Mouse (Mus musculus) cerebellum, postnatal 36 days (tissue): ENCODE measurements around the gene Tiam2.

Experiments
- DNase-seq, 2 experiments: peaks; one replicate each; pipeline ENCODE4 v3.0.0; 2021 to 2022; ENCODE audit warnings: mixed read lengths in 2 of 2

The Tiam2 gene

DNA sequence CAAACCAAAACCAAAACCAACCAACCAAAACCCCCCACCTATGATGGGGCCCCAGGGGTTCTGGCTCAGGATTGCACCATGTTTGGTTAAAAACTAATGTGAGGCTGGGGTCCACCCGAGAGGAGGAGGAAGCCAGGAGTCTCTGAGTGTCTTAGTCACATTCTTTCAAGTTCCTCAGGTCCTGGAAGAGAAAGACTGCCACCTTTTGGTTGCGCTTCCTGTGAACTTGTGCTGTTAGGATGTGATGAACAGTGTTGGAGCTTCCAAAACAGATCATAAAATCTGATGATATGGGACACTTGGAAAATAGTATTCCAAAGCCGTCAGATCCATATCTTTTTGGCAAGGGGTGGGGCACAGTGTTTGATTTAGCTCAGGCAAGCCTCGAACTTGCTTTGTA is 174.6 kb downstream of the Tiam2 start:
- no peak for DNase-seq

DNA sequence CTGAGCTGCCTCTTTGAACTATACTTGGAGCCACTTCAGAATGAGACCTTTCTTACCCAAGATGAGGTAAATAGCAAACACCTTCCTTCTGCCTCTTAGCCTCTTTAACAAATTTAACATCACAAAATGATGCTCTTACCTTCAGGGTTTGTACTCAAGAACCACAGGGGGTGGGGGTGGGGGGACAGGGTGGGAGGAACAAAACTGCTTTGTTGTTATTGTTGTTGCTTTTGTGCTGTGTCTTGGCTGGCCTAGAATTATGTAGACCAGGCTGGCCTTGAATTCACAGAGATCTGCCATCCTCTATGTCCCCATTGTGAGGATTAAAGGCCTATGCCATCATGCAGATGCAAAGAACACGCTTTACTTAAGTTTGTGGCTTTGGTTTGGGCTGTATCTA is 179.3 kb downstream of the Tiam2 start:
- no peak for DNase-seq

DNA sequence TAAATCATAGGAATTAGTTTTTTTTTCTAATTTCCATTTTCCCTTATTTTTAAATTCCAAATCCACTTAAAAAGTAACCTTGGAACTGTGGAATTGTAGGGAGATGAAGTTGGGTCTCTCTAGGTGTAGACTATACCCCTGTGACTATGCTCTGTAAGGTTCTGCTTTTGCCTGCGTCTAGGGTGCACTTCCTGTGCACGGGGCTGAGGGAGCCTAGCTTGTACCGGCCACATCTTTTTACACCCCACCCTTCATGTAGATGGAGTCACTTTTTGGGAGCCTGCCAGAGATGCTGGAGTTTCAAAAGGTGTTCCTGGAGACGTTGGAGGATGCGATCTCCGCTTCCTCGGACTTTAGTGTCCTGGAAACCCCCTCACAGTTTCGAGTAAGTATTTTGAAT is 180.1 kb downstream of the Tiam2 start:
- DNase-seq, result no peak

DNA sequence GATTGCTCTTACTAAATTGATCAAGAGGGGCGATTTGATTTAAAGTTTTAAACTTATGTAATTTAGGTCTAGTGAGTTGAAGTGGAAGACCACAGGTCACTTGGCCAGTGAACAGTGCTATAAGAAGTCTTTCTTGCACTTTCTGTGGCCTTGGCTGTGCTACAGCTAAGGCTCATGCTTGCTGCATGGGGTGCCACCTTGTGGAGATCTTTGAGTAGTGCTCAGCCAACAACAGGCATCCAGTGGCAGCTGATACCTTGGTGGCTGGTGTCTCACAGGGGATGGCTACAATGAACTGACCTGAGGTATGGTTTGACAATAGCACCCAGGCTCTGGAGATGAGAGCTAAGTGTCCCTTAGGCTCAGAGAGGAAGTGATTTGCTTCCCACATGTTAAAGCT is 183.5 kb downstream of the Tiam2 start:
- DNase-seq, result peak; percentile 53 to 61

DNA sequence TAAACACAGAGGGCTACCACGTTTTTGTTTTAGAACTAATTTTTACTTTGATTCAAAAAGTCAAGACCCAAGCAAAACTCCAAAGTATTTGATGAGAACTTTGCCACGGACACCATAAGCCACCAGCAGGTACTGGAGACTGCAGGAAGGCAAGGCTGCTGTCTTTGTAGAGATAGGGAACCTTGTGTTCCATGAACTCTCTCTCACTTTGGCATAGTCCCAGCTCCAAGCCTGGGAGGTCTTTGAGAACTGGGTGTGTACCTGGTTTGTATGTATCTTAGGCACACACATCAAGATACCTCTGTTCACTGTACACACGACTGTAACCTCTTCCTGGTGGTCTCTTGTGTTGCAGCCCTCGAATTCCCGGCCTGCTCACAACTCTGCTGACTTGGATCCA is 187.9 kb downstream of the Tiam2 start:
- DNase-seq, result no peak

DNA sequence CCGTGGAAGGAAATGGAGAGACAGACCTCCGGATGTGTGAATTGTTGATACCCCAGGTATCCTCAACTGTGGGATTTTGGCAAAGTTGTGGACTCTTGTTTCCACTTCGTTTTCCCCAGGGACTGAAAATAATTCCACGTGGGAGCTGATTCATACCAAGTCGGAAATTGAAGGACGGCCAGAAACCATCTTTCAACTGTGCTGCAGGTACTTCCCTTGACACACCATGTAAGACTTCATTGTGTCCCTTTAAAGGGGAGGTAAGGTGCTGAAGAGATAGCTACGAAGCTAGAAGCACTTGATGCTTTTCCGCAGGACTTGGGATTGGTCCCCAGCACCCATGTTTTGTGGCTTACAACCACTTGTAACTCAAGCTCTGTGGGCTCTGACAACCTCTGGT is 189.5 kb downstream of the Tiam2 start:
- DNase-seq, result no peak

DNA sequence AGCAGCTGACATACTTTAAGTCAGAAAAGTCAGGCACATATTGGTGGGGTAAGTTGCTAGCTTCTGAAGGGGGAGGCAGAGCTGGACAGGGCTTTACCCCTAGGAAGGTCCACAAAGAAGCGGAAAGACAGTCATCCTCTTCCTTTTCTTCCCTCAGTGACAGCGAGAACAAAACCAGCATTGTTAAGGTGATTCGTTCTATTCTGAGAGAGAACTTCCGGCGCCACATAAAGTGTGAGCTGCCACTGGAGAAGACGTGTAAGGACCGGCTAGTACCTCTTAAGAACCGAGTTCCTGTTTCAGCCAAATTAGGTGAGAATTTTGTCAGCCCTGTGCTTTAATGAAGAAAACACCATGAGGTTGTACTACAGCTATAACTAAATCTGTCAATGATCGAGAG is 190.0 kb downstream of the Tiam2 start:
- no peak for DNase-seq

DNA sequence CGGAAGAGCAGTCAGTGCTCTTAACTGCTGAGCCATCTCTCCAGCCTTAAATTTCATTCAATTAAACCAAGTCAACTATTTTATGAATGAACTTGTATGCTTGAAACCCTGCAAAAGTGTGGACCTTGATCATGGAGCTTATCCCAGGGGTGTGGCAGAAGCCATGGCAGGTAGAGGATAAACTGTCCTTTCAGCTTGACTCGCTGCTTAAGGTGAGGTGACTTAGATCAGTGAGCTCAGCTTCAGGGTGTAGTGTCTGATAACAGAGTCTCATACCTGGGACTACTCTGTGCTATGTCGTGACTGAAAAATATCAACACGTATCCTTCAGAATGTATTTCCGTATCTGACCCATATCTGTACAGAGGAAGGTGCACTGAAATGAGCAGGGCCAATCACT is 194.0 kb downstream of the Tiam2 start:
- DNase-seq, result no peak

DNA sequence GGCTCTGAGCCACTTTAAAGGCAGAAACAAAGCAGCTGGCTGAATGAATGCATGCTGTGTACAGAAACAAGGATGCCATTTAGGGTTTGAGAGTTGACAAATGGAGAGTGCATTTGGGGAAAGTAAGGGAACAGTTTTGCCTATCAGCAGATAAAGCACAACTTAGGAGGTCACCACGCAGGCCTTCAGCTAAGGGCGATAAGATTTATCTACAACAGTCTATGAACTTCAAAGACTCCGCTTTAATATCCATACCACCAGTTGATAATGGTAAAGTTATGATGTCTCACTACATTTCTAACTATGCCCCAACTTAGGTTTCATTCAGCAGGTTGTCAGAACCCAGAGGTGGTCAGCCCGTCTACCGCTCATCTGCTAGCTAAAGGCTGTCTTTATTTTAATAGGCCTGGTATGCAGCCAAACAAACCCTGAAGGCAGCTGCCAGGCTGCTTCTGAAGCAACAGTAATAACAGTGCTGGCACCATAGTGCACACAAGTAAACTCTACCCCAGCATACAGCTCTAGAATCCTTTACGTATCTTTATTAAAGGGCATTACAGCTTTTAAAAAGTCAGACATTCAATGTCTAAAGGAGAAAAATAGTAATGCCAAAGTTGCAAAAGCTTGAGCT is 201.6 kb downstream of the Tiam2 start:
- no peak for DNase-seq

DNA sequence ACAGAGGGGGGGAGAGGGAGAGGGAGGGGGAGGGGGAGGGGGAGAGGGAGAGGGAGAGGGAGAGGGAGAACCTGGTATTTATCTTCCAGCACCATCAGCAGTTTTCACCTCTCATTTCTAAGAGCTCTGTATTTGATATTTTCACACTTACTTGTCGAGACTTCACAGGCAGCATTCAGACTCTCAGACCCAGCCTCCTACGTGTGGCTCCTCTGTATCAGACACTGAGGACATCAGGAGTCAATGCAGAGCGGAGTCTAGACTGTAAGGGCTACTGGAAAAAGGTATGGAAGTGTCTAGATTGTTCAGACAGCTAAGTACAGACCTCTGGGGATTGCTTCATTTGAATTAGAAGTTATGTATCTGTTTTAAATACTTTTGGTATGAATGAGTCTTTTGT is 203.2 kb downstream of the Tiam2 start:
- DNase-seq, result no peak

DNA sequence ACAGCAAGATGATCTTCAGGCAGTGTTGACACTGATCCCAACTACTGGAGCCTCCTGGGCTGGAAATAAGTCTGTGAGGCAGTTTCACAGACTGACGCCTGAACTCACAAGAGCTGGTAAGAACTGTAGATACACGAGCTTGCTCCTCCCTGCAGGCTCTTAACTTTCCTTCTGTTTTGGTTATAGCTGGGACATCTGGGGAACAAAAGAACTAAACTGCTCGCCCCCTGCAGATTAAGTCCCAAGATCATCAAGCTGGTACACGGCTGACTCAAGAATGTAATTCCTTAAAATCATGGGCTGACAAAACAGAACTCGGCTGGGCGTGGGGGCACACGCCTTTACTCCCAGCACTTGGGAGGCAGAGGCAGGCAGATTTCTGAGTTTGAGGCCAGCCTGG is 204.2 kb downstream of the Tiam2 start:
- DNase-seq, result no peak

DNA sequence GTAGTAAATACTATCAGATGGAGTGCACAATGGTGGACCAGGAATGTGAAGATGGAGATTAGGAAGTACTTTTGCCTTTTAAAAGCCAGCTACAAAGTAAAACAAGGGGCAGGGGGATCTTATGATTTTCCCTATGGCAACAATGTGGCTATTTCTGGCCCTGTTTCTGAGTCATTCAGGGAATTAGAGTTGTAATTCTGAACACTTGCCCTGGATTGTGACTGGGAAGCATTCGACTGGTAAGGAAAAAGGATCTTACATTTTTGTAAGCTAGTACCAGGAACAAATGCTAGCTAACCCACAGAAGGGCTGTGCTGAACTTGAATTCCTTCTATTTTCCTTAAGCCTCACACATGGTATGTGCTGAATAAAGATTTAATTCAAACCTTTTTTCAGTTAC is 205.3 kb downstream of the Tiam2 start:
- no peak for DNase-seq

DNA sequence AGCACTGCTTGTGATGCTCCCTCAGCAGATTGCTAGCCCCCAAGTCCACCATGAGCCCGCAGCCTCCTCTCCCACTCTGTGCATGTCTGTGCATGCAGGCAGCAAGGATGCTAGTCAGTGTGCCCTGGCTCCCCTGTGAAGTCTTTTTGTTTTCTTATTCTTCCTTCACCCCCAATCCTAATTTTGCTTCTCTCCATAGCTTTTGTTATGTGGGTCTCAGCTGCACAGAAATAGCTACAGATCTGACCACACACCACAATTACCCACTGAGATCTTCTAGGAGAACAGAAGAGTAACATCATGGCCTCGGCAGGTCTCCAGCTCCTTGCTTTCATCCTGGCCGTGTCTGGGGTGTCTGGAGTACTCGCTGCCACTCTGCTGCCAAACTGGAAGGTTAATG is 205.9 kb downstream of the Tiam2 start, which contains the start of gene Cldn20:
Gene Cldn20 (plus strand): TSS at position 301 of the 400 bp plus-strand sequence.
- DNase-seq, result no peak

DNA sequence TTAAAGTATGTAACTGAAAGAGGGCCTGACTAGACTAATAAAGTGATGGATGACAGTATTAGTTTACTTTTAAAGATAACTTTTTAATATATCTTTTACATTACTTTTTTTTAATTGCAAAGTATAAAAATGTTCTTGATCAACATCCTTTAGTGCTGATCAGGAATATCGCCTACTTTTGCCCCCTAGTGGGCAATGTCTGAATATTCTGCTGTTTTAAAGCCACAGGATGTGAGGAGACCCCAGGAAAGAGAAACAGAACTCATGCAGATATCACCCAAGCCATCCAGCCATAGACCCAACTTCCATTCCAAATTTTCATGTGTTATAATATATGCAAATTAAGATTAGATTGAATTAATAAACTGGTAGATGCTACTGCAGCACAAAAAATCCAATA is 207.1 kb downstream of the Tiam2 start:
- no peak for DNase-seq

DNA sequence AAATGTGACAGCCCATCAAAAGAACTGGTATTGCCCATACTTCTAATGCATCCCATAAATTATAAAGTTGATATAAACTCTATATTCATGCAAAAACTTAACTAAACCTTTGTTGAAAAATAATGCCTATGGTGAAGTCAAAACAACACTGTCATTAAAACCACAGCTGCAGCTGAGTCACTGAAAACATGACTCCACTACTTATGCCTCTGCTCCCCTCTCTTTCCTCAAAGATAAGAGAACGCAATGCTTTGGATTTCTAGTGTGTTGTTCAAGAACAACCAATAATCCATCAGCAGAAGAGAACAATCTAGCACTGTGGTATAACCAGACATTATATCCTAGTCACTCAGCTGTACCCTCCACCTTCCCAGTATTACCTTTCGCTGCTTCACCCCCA is 213.9 kb downstream of the Tiam2 start:
- DNase-seq, result no peak

DNA sequence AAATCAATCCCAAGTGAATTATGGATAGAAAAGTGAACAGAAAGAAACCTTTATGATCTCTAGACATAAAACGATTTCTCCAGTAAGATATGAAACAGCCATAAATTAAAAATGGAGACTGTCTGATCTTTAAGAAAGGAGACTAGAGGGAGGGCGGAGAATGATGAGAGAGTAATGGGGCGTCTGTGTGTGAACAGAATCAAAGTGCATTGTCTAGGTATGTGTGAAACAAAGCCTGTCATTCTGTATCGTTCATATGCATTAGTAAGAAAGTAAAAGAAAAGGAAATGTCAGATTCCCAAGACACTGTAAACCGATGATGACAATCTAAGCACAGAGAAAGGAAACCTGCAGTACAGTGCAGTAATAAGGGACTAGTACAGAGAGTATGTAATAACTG is 214.7 kb downstream of the Tiam2 start:
- DNase-seq, result no peak

DNA sequence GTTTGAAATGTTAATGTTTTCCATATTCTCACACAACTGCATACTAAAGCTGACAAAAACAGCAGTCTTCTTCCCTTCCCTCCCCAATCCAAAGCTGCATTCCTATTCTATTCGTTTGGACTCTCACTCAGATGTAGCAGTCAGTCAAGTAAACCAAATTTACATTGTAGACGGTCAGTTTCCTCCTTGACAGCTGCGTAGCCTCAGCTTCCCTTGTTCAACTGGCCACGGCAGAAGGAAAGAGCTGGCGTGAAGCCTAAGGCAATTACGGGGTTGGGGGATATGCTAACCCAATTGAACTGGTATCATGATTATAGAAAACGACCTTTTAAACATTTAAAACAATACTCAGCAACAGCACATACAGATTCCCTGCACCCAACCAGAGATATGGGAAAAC is 221.4 kb downstream of the Tiam2 start:
- no peak for DNase-seq

DNA sequence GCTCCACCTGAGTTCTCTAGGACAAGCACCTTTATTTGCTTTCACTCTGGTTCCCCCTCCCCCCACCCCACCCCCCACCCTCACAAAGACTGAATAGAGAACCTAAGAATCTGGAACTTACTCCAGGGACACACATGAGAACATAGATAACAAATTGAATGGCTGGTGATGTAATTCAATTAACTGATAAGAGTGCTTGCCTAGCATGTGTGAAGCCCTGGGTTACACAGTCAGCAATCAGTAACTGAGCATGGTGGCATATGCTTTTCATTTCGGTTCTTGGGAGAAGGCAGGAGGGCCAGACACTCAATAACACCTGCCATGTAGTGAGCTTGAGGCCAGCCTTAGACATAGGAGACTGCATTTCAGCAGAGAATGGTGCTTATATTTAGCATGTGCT is 229.9 kb downstream of the Tiam2 start:
- DNase-seq, result no peak

DNA sequence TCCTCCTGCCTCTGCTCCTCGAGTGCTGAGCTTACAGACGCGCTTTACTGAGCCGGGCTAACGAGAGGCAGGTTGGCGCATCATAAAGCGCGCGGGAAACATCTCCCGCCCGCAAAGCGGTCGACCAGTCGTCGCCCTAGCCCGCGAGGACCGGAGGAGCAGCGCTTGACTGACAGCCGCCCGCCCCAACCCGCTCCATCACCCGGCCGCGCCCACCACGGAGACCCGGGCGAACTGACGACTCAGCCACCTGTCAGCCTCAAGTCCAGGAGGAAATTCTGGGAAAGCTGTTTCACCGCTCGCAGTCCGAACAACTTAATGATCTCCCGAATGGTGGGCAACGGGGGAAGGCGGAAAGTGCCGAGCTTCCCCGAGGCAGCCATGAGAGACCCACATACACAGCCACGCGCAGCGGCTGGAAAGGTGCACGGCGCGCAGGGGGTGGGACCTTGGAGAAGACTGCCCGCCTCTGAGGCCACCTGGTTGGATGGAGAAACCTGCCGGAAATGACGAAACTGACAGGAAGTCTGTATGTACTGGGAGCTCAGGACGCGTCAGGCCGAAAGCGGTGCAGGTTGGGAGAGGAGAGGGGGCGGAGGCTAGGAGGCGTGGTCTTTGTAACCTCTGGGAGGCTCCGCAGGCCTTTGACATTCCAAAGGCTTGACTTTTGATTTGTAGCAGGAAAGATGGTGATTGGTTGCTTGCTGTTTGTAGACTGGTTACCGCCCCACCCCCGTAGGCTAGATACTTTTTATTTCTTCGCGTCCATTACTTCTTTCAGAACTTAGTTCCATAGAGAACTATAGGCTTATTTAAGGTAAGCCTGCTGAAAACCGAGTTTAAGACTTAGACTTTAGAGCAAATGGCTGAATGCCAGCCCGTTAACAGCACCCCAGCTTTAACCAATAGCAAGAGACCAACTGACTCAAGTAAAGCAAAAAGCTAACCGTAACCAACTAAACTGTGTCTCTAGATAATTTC is 231.2 kb downstream of the Tiam2 start, which contains the start of gene Tfb1m:
Gene Tfb1m (minus strand): TSS at position 451 of the 981 bp plus-strand sequence.
- DNase-seq, result peak; percentile 95 to 97

DNA sequence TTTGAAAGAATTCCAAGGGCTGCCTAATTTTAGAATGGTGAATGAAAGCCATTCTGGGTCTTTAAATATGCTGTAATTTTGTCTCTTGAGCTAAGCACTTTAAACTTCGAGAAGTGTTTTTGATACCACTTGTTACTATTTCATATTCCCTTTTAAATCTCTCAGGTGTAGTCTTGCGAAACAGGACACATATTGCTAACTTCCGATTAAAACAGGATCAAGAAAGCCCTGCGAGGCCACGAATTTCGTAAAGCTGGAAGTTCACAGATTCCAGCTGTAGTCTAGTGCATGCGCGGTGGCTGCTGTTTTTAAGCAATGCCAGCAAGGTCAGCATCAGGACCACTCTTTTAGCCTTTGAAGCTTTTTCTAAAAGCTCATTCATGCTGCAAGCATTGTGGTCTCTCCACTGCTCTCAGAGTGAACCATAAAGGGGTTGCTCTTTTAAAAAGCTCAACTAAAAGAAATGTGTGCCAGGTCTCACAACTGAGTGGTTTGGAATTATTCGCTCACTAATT is 232.0 kb downstream of the Tiam2 start:
- DNase-seq, result no peak

DNA sequence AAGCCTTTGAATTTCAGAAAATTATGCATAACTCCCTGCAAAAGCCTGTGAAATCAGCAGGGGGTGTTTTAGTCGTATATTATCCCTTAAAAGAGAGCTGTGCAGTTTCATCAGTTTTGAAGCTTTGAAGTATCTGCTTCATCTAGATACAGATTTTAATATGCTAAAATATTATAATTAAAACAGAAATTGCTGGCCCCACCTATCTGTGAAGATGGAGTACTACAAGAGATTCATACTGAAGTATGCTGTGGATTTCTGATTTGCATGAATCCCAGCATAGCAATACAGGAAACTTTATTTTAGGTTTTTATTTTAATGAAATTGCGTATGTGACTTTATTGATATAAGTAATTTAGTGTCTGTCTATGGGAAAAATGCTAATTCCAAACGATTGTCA is 234.2 kb downstream of the Tiam2 start:
- DNase-seq, result no peak

DNA sequence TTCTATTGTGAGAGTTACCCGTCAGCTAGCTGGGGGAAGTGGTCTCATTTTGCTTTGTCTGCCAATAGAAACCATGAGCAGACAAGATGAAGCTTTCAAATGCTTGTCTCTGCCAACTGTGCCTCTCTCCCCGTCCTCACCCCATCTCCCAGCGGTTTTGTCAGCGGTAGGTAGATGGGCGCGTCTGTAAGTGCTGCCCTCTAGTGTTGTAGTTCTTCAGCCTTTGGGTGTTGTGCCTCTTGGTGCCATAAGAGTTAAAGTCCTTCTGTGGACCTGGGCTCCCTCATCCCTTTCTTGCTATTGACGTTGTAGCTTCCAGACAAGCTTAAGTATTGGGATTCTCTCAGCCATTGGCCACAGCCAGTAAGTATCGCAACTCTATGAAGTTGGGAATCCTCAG is 236.0 kb downstream of the Tiam2 start:
- no peak for DNase-seq

DNA sequence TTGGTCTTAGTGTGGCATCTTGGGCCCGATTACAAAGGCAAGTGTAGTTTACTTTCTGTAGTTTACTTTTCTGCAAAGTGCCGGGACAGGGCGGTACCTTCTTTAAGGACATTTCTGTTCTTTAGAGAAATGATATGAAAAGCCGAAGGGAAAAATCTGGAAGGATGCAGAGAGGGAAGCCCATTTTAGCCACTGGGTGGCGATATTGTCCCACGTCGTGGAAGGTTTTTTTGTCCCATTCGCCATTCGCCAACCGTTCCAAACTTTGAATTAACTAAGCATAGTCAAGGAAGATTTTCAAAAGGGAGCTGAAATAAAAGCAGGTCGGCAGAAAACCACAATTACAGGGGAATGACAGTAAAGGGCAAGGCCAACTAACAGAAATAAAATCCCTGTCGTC is 244.5 kb downstream of the Tiam2 start:
- DNase-seq, result peak; percentile 70 to 78
